Mouse (Mus musculus) intestine, postnatal 0 days (tissue): Measurements from ENCODE around the gene Nosip. TPM values are rescaled to one million over a fixed set of nuclear protein-coding genes. Genes with fewer than 3 reads are reported as not detected.

Experiments used
- ATAC-seq: fragments of 200-750 bp; cut with Nextera tagmentation; 2 replicates; pipeline ENCODE4 v1.8.0; 2017; ENCODE audit warnings: mild to moderate bottlenecking, moderate TSS enrichment, moderate library complexity
- H3K27ac ChIP-seq: fragments of 300-500 bp; sonication (generic); 2 replicates; pipeline ENCODE4 v1.5.1; 2014; ENCODE audit warnings: mild to moderate bottlenecking, low read depth, low read length, moderate library complexity
- H3K27me3 ChIP-seq: fragments of 300-500 bp; sonication (generic); replicated peaks from 2 replicates; pipeline ENCODE4 v1.6.1; 2014; ENCODE audit warnings: low read length, mixed read lengths; ENCODE audit not compliant: control insufficient read depth, insufficient read depth
- H3K36me3 ChIP-seq: fragments of 300-500 bp; sonication (generic); 2 replicates; pipeline ENCODE4 v1.6.1; 2014; ENCODE audit warnings: mild to moderate bottlenecking, moderate library complexity; ENCODE audit not compliant: control insufficient read depth, insufficient read depth
- H3K4me1 ChIP-seq: fragments of 300-500 bp; sonication (generic); replicated peaks from 2 replicates; pipeline ENCODE4 v1.6.1; 2014; ENCODE audit warnings: antibody characterized with exemption, low read length, mixed read lengths; ENCODE audit not compliant: control insufficient read depth, insufficient read depth
- H3K4me2 ChIP-seq: fragments of 300-500 bp; sonication (generic); replicated peaks from 2 replicates; pipeline ENCODE4 v1.6.1; 2014; ENCODE audit warnings: low read depth, mild to moderate bottlenecking, moderate library complexity
- H3K4me3 ChIP-seq: fragments of 300-500 bp; sonication (generic); 2 replicates; pipeline ENCODE4 v1.5.1; 2014; ENCODE audit warnings: low read depth, low read length
- H3K9ac ChIP-seq: fragments of 300-500 bp; sonication (generic); 2 replicates; pipeline ENCODE4 v1.6.1; 2014; ENCODE audit warnings: mild to moderate bottlenecking, low read depth, low read length
- H3K9me3 ChIP-seq: fragments of 300-500 bp; sonication (generic); 2 replicates; pipeline ENCODE4 v1.6.1; 2016; ENCODE audit warnings: mixed run types; ENCODE audit not compliant: control insufficient read depth
- CTCF ChIP-seq: sonication (generic); IDR thresholded peaks from 2 replicates; pipeline ENCODE4 v1.5.1; 2016; ENCODE audit warnings: low read depth, mild to moderate bottlenecking, control low read depth, antibody characterized with exemption, moderate library complexity
- WGBS: fragments of 180-500 bp; shearing (Covaris S2); extraction: QIAGEN DNeasy Blood & Tissue Kit; methylation state at CpG from one replicate; pipeline ENCODE4 v1.1.7; 2014; 5-methylcytosine and 5-hydroxymethylcytosine counted together
- polyA plus RNA-seq: library from polyadenylated mRNA; unstranded; fragments of >200 nt; fragmentation: Nextera tagmentation; extraction: Ambion mirVana; gene quantifications from 2 replicates; pipeline ENCODE4 v1.2.1, GENCODE M21; 2015

Nosip gene
- polyA plus RNA-seq, 1 experiment from 2014 or later, result 40.5 TPM

DNA sequence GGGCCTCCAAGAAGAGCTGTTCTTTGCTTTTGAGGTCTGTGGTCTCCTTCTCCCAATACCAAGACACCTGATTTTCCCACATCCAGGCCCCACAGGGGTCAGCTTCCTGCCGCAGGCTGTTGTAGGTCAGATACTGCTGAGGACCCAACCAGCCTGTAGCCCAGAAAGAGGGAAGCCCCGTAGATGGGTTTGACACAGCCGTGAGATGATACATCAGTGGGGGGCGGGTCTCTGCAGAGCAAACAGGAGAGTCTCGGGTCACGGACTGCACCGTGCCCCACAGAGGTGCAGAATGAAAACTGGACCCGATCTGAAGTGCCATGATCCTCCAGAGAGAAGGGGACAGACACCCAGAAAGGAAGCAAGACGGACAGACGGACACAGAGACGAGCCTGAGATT, 40.2 kb downstream of the Nosip start:
- Histone ChIP-seq H3K36me3 (peaks cover 15% of the 10 kb centered on the region; the same call in 1 of the 2 replicates), H3K4me1 (no peaks in the 10 kb centered on the region; the same call in none of the 2 replicates), H3K9me3 (no peaks in the 10 kb centered on the region), H3K27me3 (no peaks in the 10 kb centered on the region), H3K4me2 (peak overlapping the region; percentile 67), H3K4me3 (peak overlapping the region; percentile 45), H3K27ac (peak overlapping the region; percentile 85), H3K9ac (peak overlapping the region; percentile 71)
- no peak for ATAC-seq
- no peak for TF ChIP-seq CTCF
- WGBS, result 52% methylated on average over 11 of the region's 11 CpGs

DNA sequence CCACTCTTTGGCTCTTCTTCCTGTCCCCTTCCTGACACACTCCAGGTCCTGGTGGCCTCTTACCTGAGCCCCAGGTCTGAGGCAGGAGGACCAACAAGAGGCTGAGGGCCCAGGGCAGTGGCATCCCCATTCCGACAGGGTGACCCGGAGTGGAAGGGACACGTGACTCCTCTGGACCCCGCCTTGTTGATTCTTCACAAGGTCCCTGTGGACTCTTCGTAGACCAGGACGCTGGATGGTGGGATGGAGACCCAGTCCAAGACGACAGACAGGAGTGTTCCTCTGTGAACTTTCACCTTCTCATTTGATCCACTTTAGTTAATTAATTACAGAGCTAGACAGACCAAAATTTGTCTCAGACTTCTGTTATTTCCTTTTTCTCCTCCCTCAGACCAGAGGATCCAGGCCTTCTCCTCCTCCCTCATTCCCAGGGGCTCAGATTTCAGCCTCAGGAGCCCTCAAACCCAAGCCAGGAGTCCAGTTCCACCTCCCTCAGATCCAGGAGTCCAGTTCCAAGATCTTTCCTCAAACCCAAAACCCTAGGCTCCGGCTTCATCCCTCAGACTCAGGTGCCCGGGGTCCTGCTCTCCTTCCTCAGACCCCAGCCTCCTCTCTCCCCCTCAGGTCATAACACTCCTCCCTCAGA, 40.8 kb downstream of the Nosip start:
- peak overlapping the region; percentile 85 for H3K27ac ChIP-seq
- H3K4me2 ChIP-seq, result peak overlapping the region; percentile 67
- peak overlapping the region; percentile 45 for H3K4me3 ChIP-seq
- WGBS, result 27% methylated on average over 9 of the region's 9 CpGs
- peaks cover 14% of the 10 kb centered on the region; the same call in 1 of the 2 replicates for H3K36me3 ChIP-seq
- H3K4me1 ChIP-seq, result no peaks in the 10 kb centered on the region; the same call in none of the 2 replicates
- no peaks in the 10 kb centered on the region for H3K9me3 ChIP-seq
- no peak for TF ChIP-seq CTCF
- ATAC-seq, result peak; percentile 10; the same call in 1 of the 2 replicates
- peak overlapping the region; percentile 71 for H3K9ac ChIP-seq
- no peaks in the 10 kb centered on the region for H3K27me3 ChIP-seq

DNA sequence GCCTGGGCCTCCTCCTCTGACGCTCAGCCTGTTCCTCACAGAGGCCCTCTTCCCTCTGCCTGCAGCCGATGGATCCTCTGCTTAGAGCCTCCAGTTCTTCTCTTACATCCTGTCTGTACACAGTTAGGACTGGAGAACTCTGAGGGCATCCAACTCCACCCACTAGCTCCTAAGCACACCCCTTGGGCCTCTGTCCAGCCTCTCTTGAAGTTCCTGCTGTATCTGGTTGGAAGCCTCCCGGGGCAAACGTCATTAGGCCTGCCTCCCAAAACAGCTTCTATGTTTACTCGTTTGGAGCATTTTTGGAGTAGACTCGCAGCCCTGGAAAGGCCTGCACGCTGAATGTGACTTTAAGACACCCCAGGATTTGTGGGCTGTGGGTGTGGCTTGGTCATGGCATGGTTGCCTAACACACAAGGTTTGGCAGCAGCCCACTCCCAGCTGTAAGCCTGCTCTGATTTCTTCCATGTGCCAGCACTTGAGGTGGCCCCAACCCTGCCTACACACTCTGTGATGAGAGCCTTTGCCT, 41.5 kb downstream of the Nosip start, which contains the start of gene Fcgrt:
Gene Fcgrt, minus strand, starts transcription at position 200 of the 529 bp plus-strand sequence.
- H3K36me3 ChIP-seq, result peaks cover 14% of the 10 kb centered on the region; the same call in 1 of the 2 replicates
- peak within 1 kb of the TSS; percentile 67 for H3K4me2 ChIP-seq
- 0 out of 2 replicates have a peak, but pooled peaks have one; percentile 3 for TF ChIP-seq CTCF
- peak; percentile 84 for ATAC-seq
- peak within 1 kb of the TSS; percentile 71 for H3K9ac ChIP-seq
- H3K27ac ChIP-seq, result peak within 1 kb of the TSS; percentile 85
- no peaks in the 10 kb centered on the region for H3K9me3 ChIP-seq
- no peaks in the 10 kb centered on the region; the same call in none of the 2 replicates for H3K4me1 ChIP-seq
- no peaks in the 10 kb centered on the region for H3K27me3 ChIP-seq
- 5% methylated on average over 7 of the region's 7 CpGs for WGBS
- H3K4me3 ChIP-seq, result peak within 1 kb of the TSS; percentile 45

DNA sequence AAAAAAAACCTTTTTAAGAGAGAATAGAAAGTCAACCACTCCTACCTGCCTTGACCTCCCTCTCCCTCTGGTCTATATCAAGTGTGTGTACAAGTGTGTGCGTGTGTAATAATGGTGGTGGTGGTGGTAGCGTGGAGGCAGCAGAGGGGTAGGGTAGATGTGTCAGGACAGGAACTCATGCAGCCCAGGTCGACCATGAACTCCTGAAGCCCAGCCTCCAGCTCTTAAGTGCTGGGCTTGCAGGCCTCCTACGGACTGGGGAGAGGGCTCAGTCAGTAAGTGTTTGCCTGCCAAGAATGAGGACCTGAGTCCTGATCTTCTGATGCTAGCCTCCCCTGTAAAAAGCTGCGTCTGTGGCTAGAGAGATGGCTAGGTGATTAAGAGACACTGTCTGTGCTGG, 42.7 kb downstream of the Nosip start:
- Histone ChIP-seq H3K27ac (peak overlapping the region; percentile 77), H3K9ac (peak overlapping the region; percentile 37; the same call in 1 of the 2 replicates), H3K4me3 (no peak overlapping the region), H3K9me3 (no peaks in the 10 kb centered on the region), H3K27me3 (no peaks in the 10 kb centered on the region), H3K4me2 (no peak overlapping the region), H3K4me1 (no peaks in the 10 kb centered on the region; the same call in none of the 2 replicates), H3K36me3 (peaks cover 14% of the 10 kb centered on the region; the same call in 1 of the 2 replicates)
- WGBS, result 81% methylated on average over 5 of the region's 5 CpGs
- no peak for ATAC-seq
- TF ChIP-seq CTCF, result no peak

DNA sequence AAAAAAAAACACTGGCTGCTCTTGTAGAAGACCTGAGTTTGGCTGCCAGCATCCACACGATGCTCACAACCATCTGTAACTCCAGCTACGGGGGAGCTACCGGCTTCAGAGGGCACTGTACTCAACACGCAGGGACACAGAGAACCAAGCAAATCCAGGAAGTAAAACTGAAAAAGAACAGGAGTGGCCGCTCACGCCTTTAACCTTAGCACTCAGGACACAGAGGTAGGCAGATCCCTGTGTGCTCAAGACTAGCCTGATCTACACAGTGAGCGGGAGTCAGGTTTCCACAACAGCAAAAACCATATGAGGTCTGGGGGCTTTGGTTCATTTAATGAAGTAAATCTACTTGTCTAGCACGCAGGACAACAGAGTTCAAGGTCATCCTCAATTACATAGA, 43.3 kb downstream of the Nosip start:
- Histone ChIP-seq H3K27ac (peak overlapping the region; percentile 77), H3K4me3 (no peak overlapping the region), H3K4me2 (no peak overlapping the region), H3K27me3 (no peaks in the 10 kb centered on the region), H3K4me1 (no peaks in the 10 kb centered on the region; the same call in none of the 2 replicates), H3K9ac (no peak overlapping the region), H3K9me3 (no peaks in the 10 kb centered on the region), H3K36me3 (peaks cover 14% of the 10 kb centered on the region; the same call in 1 of the 2 replicates)
- ATAC-seq, result peak; percentile 58
- TF ChIP-seq CTCF, result no peak
- WGBS, result 36% methylated on average over 8 of the region's 8 CpGs

DNA sequence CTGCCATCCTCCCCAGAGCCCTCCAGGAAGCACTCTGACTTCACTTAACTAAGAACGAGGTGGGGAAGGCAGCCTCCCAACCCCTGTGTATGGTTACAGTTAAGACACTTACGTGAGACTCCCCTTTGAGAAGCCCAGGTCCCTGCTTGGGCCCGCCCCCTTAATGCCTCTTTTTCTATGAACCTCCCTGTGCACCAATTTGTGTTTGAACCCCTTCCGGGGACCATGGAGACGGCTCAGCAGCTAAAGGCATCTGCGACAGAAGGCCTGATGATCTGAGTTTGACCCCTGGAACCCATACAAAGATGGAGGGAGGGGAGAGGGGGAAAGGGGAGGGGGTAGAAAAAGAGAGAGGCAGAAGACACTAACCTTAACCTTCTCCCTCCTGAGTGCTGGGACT, 44.2 kb downstream of the Nosip start:
- H3K27ac ChIP-seq, result peak overlapping the region; percentile 77; the same call in 1 of the 2 replicates
- no peak for ATAC-seq
- H3K4me2 ChIP-seq, result no peak overlapping the region
- H3K9ac ChIP-seq, result no peak overlapping the region
- no peaks in the 10 kb centered on the region; the same call in none of the 2 replicates for H3K4me1 ChIP-seq
- TF ChIP-seq CTCF, result no peak
- H3K4me3 ChIP-seq, result no peak overlapping the region
- H3K36me3 ChIP-seq, result peaks cover 14% of the 10 kb centered on the region; the same call in 1 of the 2 replicates
- H3K27me3 ChIP-seq, result no peaks in the 10 kb centered on the region
- no peaks in the 10 kb centered on the region for H3K9me3 ChIP-seq
- 63% methylated on average over 6 of the region's 6 CpGs for WGBS
